In the genomic region with DNA sequence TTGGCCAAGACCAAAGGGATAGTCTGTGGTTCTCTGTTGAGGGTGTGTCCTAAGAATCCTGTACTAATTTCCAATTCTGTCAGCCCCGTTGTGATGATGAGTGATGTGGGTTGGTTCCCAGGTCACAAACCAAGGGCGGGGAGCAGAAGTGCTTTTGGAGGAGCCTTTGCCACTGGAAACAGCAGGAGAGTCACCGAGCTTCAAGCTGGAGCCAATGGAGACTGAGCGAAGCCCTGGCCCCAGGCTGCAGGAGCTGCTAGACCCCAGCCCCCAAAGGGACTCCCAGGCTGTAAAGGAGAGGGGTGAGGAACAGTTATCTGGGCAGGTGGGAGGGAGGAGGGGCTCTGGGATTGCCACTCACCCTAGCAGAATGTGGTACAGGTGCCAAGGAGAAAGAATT, we compare ENCODE assay signal across 9 mouse cellular contexts. TPM values are rescaled to one million over a fixed set of nuclear protein-coding genes. Genes with fewer than 3 reads are reported as not detected.
DNase-seq lines count a peak whose midpoint lies in the region; ATAC-seq lines count a peak whose summit lies in the region.
"Had no signal": no experiment of that assay in that cellular context is flagged by ENCODE, and none has a peak within 500 bp of the region (broad histone marks: within the 10 kb centered on the region; RNA-seq: fewer than 3 reads in every experiment).

No protein-coding gene starts in this region.

- peak overlapping the region; percentile 95 for H3K4me3 ChIP-seq in heart, embryonic 12.5 days
- 0 out of 2 replicates have a peak overlapping the region, but pooled peaks have one; percentile 2 for H3K4me3 ChIP-seq in hindbrain, embryonic 11.5 days (ENCODE audit: low read depth, low read length)
- peak overlapping the region; percentile 91 for H3K4me3 ChIP-seq in midbrain, embryonic 10.5 days

- no peaks in the 10 kb centered on the region for H3K27me3 ChIP-seq in heart, embryonic 12.5 days (replicated peaks)
- H3K27me3 ChIP-seq in hindbrain, embryonic 11.5 days (ENCODE audit: control insufficient read depth, insufficient read depth, low read length), result no peaks in the 10 kb centered on the region
- no peaks in the 10 kb centered on the region for H3K27me3 ChIP-seq in midbrain, embryonic 10.5 days (ENCODE audit: low read depth, poor library complexity, severe bottlenecking)

- 86% methylated on average over 4 of the region's 4 CpGs for WGBS in heart, embryonic 12.5 days
- 90% methylated on average over 4 of the region's 4 CpGs for WGBS in hindbrain, embryonic 11.5 days
- 90% methylated on average over 4 of the region's 4 CpGs for WGBS in midbrain, embryonic 10.5 days

- intact Hi-C loops in left cerebral cortex, postnatal 36 days (cut with DNase I), result loop anchor here (10.0 kb wide), 2 partner anchors 99 to 139 kb away; a partner anchor contains a TSS

- H3K9me3 ChIP-seq in heart, embryonic 12.5 days (replicated peaks), result peaks cover 22% of the 10 kb centered on the region
- peaks cover 14% of the 10 kb centered on the region; the same call in 1 of the 2 replicates for H3K9me3 ChIP-seq in hindbrain, embryonic 11.5 days (ENCODE audit: control insufficient read depth, low read length)
- peaks cover 32% of the 10 kb centered on the region for H3K9me3 ChIP-seq in midbrain, embryonic 10.5 days (replicated peaks)

- H3K27ac ChIP-seq in heart, embryonic 12.5 days (ENCODE audit: poor library complexity, severe bottlenecking), result no peak overlapping the region
- no peak overlapping the region for H3K27ac ChIP-seq in hindbrain, embryonic 11.5 days (ENCODE audit: low read depth, low read length)
- H3K27ac ChIP-seq in midbrain, embryonic 10.5 days (replicated peaks), result no peak overlapping the region

- H3K36me3 ChIP-seq in heart, embryonic 12.5 days, result peaks cover 51% of the 10 kb centered on the region
- peaks cover 30% of the 10 kb centered on the region for H3K36me3 ChIP-seq in hindbrain, embryonic 11.5 days (ENCODE audit: control insufficient read depth, insufficient read depth, low read length)
- H3K36me3 ChIP-seq in midbrain, embryonic 10.5 days, result peaks cover 54% of the 10 kb centered on the region

- peak overlapping the region; percentile 98 for H3K4me2 ChIP-seq in heart, embryonic 12.5 days
- peak overlapping the region; percentile 63 for H3K4me2 ChIP-seq in hindbrain, embryonic 11.5 days (replicated peaks; ENCODE audit: low read depth, low read length)

- H3K4me1 ChIP-seq in heart, embryonic 12.5 days (replicated peaks), result peaks cover 23% of the 10 kb centered on the region
- H3K4me1 ChIP-seq in hindbrain, embryonic 11.5 days (replicated peaks; ENCODE audit: control insufficient read depth, insufficient read depth, low read length), result peaks cover 9% of the 10 kb centered on the region; the same call in 1 of the 2 replicates
- H3K4me1 ChIP-seq in midbrain, embryonic 10.5 days, result peaks cover 24% of the 10 kb centered on the region

- DNase-seq in heart, adult 18-20 months, result no peak
- peak; percentile 31 for DNase-seq in R1 (ENCODE audit: low read depth, low spot score)
- DNase-seq in hindbrain, embryonic 11.5 days (ENCODE audit: low spot score), result no peak
- no peak for DNase-seq in midbrain, embryonic 10.5 days (ENCODE audit: low spot score)
- no peak for DNase-seq in left cerebral cortex, postnatal 36 days (ENCODE audit: low spot score in 2 of 2)
- DNase-seq in kidney, adult 9 months, result no peak

- peak overlapping the region; percentile 98; the same call in 1 of the 2 replicates for H3K9ac ChIP-seq in heart, embryonic 12.5 days
- no peak overlapping the region for H3K9ac ChIP-seq in hindbrain, embryonic 11.5 days (ENCODE audit: low read depth, low read length)

- ATAC-seq in heart, embryonic 12.5 days (ENCODE audit: insufficient number of reproducible peaks, low FRiP score), result no peak
- no peak for ATAC-seq in hindbrain, embryonic 11.5 days (ENCODE audit: low FRiP score)
- ATAC-seq in frontal cortex, adult (ENCODE audit: low TSS enrichment), result no peak

RNA-seq across cellular contexts. Expression of a gene that starts 1.8 kb away (rescaled TPM):
- polyA plus RNA-seq in heart, embryonic 12.5 days (2016; fragmentation: Nextera tagmentation; extraction: Ambion mirVana), result 28.6 and 29.5 TPM in 2 replicates
- 1 to 10 TPM; 7.4 to 8.7 TPM for total RNA-seq in heart, adult 18-20 months (2021)
- 28.9 and 30.5 TPM in 2 replicates for polyA plus RNA-seq in hindbrain, embryonic 11.5 days (2014; fragmentation: Nextera tagmentation; extraction: Ambion mirVana)
- polyA plus RNA-seq in midbrain, embryonic 10.5 days (2016; fragmentation: Nextera tagmentation; extraction: Ambion mirVana), result 49.1 and 54.7 TPM in 2 replicates
- total RNA-seq in left cerebral cortex, postnatal 36 days (2021), result 10 to 100 TPM; 14.9 to 18.6 TPM

RNA-seq across cellular contexts. Expression of a gene that starts 27.8 kb away (rescaled TPM):
- polyA plus RNA-seq in heart, embryonic 12.5 days (2016; fragmentation: Nextera tagmentation; extraction: Ambion mirVana), result not detected in 2 replicates
- total RNA-seq in heart, adult 18-20 months (2021), result under 1 TPM in 1 of 2 experiments, not detected in 1; 0.12 TPM
- polyA plus RNA-seq in hindbrain, embryonic 11.5 days (2014; fragmentation: Nextera tagmentation; extraction: Ambion mirVana), result not detected in 2 replicates
- polyA plus RNA-seq in midbrain, embryonic 10.5 days (2016; fragmentation: Nextera tagmentation; extraction: Ambion mirVana), result not detected in 2 replicates
- total RNA-seq in left cerebral cortex, postnatal 36 days (2021), result not detected
- total RNA-seq: layer of hippocampus, postnatal 14 days had no signal

Comparison
In these comparisons a context has a peak if more than half of its experiments do, and no peak if none do; other contexts are left out.
1. H3K4me3 ChIP-seq: peak in every context shown above with its lines; median percentile 95 in heart, embryonic 12.5 days; 91 in midbrain, embryonic 10.5 days; 2 in hindbrain, embryonic 11.5 days.